Mouse (Mus musculus): ENCODE measurements at regions not wholly inside any gene's neighbourhood (a gene's known extent, or its start where the extent isn't known, plus 50 kb on each side); places are given as distances from the start of the nearest gene placed in this dataset.

DNA sequence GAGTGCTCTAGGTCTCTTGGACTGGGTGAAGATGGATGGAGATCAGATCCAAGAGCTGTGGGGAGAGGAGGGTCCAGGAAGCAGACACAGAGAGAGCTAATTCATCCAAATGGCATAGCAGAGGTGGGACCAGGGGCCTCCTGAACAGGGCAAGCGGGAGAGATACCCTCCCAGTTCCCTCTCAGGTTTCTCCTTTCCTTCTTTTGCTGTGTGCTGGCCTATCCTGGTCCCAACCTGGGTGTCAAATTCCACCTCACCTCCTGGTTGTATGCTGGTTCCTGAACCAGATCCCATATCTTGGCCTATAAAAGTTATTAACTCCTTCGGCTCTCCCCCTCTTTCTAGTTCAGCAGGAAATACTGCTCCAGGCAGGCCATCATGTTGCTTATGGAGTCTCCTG lies 214.1 kb upstream of the Gm12728 start:
- DNase-seq (no peak), ATAC-seq (ENCODE audit: insufficient read depth) (no peak)
- H3K9me3 ChIP-seq (ENCODE audit: low read depth, low read length), result no peaks in the 10 kb centered on the region
- H3K9ac ChIP-seq, result no peak overlapping the region
- H3K4me2 ChIP-seq, result no peak overlapping the region
- H3K27me3 ChIP-seq (ENCODE audit: insufficient read depth, low read length), result no peaks in the 10 kb centered on the region
- no peaks in the 10 kb centered on the region for H3K36me3 ChIP-seq (ENCODE audit: insufficient read depth)
- no peak for TF ChIP-seq CTCF (IDR thresholded peaks at IDR 0.05; ENCODE audit: low read depth)
- no peaks in the 10 kb centered on the region for H3K4me1 ChIP-seq (ENCODE audit: insufficient read depth)
- H3K27ac ChIP-seq (ENCODE audit: low read depth), result no peak overlapping the region
- WGBS, result 83% methylated on average over 2 of the region's 2 CpGs
- H3K4me3 ChIP-seq (ENCODE audit: low read depth, low read length), result no peak overlapping the region

DNA sequence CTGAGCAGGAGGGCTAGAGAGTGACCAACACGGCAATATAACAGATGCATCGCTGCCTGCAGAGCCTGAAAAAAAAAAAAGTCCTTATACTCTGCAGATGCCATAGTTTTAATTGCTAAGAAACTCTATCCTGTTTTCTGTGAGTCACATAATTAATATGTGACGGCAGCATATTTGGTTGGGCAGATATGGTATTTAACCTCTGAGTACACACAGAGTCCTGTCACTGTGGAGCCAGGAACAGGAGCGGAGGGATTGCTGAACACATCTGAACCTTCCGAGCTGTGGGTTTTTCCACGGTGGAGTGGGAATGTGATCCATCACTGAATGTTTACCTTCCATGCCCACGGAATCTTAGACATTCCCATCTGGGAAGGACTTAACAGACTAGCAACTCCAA lies 208.7 kb upstream of the Gm12728 start:
- H3K4me1 ChIP-seq (ENCODE audit: insufficient read depth), result no peaks in the 10 kb centered on the region
- no peak for DNase-seq
- H3K4me2 ChIP-seq, result no peak overlapping the region
- no peak for ATAC-seq (ENCODE audit: insufficient read depth)
- 31% methylated on average over 7 of the region's 7 CpGs for WGBS
- no peak for TF ChIP-seq CTCF (IDR thresholded peaks at IDR 0.05; ENCODE audit: low read depth)
- no peaks in the 10 kb centered on the region for H3K9me3 ChIP-seq (ENCODE audit: low read depth, low read length)
- H3K27me3 ChIP-seq (ENCODE audit: insufficient read depth, low read length), result no peaks in the 10 kb centered on the region
- no peak overlapping the region for H3K9ac ChIP-seq
- H3K27ac ChIP-seq (ENCODE audit: low read depth), result no peak overlapping the region
- no peaks in the 10 kb centered on the region for H3K36me3 ChIP-seq (ENCODE audit: insufficient read depth)
- H3K4me3 ChIP-seq (ENCODE audit: low read depth, low read length), result no peak overlapping the region

GRCm38 (mm10) chr4:105584329-105584925 lies 205.2 kb upstream of the Gm12728 start:
- H3K27me3 ChIP-seq (ENCODE audit: insufficient read depth, low read length), result no peaks in the 10 kb centered on the region
- no peak for TF ChIP-seq CTCF (IDR thresholded peaks at IDR 0.05; ENCODE audit: low read depth)
- no peaks in the 10 kb centered on the region for H3K9me3 ChIP-seq (ENCODE audit: low read depth, low read length)
- ATAC-seq (ENCODE audit: insufficient read depth) (no peak), DNase-seq (no peak)
- H3K4me1 ChIP-seq (ENCODE audit: insufficient read depth), result no peaks in the 10 kb centered on the region
- no peak overlapping the region for H3K4me2 ChIP-seq
- 68% methylated on average over 10 of the region's 10 CpGs for WGBS
- no peak overlapping the region for H3K27ac ChIP-seq (ENCODE audit: low read depth)
- no peaks in the 10 kb centered on the region for H3K36me3 ChIP-seq (ENCODE audit: insufficient read depth)
- no peak overlapping the region for H3K4me3 ChIP-seq (ENCODE audit: low read depth, low read length)
- H3K9ac ChIP-seq, result no peak overlapping the region

- Histone ChIP-seq H3K27ac (ENCODE audit: low read depth) (no peak overlapping the region), H3K4me2 (no peak overlapping the region), H3K9ac (no peak overlapping the region), H3K4me3 (ENCODE audit: low read depth, low read length) (no peak overlapping the region), H3K4me1 (ENCODE audit: insufficient read depth) (no peaks in the 10 kb centered on the region), H3K36me3 (ENCODE audit: insufficient read depth) (no peaks in the 10 kb centered on the region), H3K9me3 (ENCODE audit: low read depth, low read length) (no peaks in the 10 kb centered on the region), H3K27me3 (ENCODE audit: insufficient read depth, low read length) (no peaks in the 10 kb centered on the region)
- no peak for DNase-seq
- 81% methylated on average over 1 of the region's 1 CpGs for WGBS
- TF ChIP-seq CTCF (IDR thresholded peaks at IDR 0.05; ENCODE audit: low read depth), result no peak
- ATAC-seq (ENCODE audit: insufficient read depth), result no peak
These were observed 186.0 kb upstream of the Gm12728 start for GRCm38 (mm10) chr4:105603661-105604060.

GRCm38 (mm10) chr4:105604607-105605006 lies 185.1 kb upstream of the Gm12728 start:
- Histone ChIP-seq H3K9me3 (ENCODE audit: low read depth, low read length) (no peaks in the 10 kb centered on the region), H3K27ac (ENCODE audit: low read depth) (no peak overlapping the region), H3K36me3 (ENCODE audit: insufficient read depth) (no peaks in the 10 kb centered on the region), H3K4me1 (ENCODE audit: insufficient read depth) (no peaks in the 10 kb centered on the region), H3K9ac (no peak overlapping the region), H3K4me3 (ENCODE audit: low read depth, low read length) (no peak overlapping the region), H3K4me2 (no peak overlapping the region), H3K27me3 (ENCODE audit: insufficient read depth, low read length) (no peaks in the 10 kb centered on the region)
- WGBS, result 60% methylated on average over 2 of the region's 2 CpGs
- DNase-seq (peak; percentile 53), ATAC-seq (ENCODE audit: insufficient read depth) (no peak; the same call in 1 of the 2 replicates)
- TF ChIP-seq CTCF (IDR thresholded peaks at IDR 0.05; ENCODE audit: low read depth), result no peak

- Histone ChIP-seq H3K36me3 (ENCODE audit: insufficient read depth) (no peaks in the 10 kb centered on the region), H3K4me1 (ENCODE audit: insufficient read depth) (no peaks in the 10 kb centered on the region), H3K9ac (no peak overlapping the region), H3K9me3 (ENCODE audit: low read depth, low read length) (no peaks in the 10 kb centered on the region), H3K27me3 (ENCODE audit: insufficient read depth, low read length) (no peaks in the 10 kb centered on the region), H3K4me3 (ENCODE audit: low read depth, low read length) (no peak overlapping the region), H3K27ac (ENCODE audit: low read depth) (no peak overlapping the region), H3K4me2 (no peak overlapping the region)
- WGBS, result 31% methylated on average over 5 of the region's 5 CpGs
- ATAC-seq (ENCODE audit: insufficient read depth) (no peak), DNase-seq (peak; percentile 23)
- no peak for TF ChIP-seq CTCF (IDR thresholded peaks at IDR 0.05; ENCODE audit: low read depth)
These were observed 182.9 kb upstream of the Gm12728 start for GRCm38 (mm10) chr4:105606731-105607130.

- Histone ChIP-seq H3K9ac (no peak overlapping the region), H3K4me2 (no peak overlapping the region), H3K36me3 (ENCODE audit: insufficient read depth) (no peaks in the 10 kb centered on the region), H3K9me3 (ENCODE audit: low read depth, low read length) (no peaks in the 10 kb centered on the region), H3K4me3 (ENCODE audit: low read depth, low read length) (no peak overlapping the region), H3K27ac (ENCODE audit: low read depth) (no peak overlapping the region), H3K4me1 (ENCODE audit: insufficient read depth) (no peaks in the 10 kb centered on the region), H3K27me3 (ENCODE audit: insufficient read depth, low read length) (no peaks in the 10 kb centered on the region)
- no peak for ATAC-seq (ENCODE audit: insufficient read depth)
- TF ChIP-seq CTCF (IDR thresholded peaks at IDR 0.05; ENCODE audit: low read depth), result no peak
- 61% methylated on average over 6 of the region's 6 CpGs for WGBS
- DNase-seq, result no peak
These were observed 178.8 kb upstream of the Gm12728 start for GRCm38 (mm10) chr4:105610917-105611316.

- H3K4me2 ChIP-seq, result no peak overlapping the region
- H3K9ac ChIP-seq, result no peak overlapping the region
- H3K27ac ChIP-seq (ENCODE audit: low read depth), result no peak overlapping the region
- TF ChIP-seq CTCF (IDR thresholded peaks at IDR 0.05; ENCODE audit: low read depth), result no peak
- no peak for ATAC-seq (ENCODE audit: insufficient read depth)
- no peaks in the 10 kb centered on the region for H3K27me3 ChIP-seq (ENCODE audit: insufficient read depth, low read length)
- no peak overlapping the region for H3K4me3 ChIP-seq (ENCODE audit: low read depth, low read length)
- DNase-seq, result no peak
- no peaks in the 10 kb centered on the region for H3K4me1 ChIP-seq (ENCODE audit: insufficient read depth)
- no peaks in the 10 kb centered on the region for H3K36me3 ChIP-seq (ENCODE audit: insufficient read depth)
- no peaks in the 10 kb centered on the region for H3K9me3 ChIP-seq (ENCODE audit: low read depth, low read length)
- WGBS, result 60% methylated on average over 2 of the region's 2 CpGs
These were observed 175.3 kb upstream of the Gm12728 start for GRCm38 (mm10) chr4:105614390-105614789.

Data from lung, embryonic 14.5 days (tissue).